Comparison of ENCODE assay signal across 8 mouse cellular contexts in the genomic region with DNA sequence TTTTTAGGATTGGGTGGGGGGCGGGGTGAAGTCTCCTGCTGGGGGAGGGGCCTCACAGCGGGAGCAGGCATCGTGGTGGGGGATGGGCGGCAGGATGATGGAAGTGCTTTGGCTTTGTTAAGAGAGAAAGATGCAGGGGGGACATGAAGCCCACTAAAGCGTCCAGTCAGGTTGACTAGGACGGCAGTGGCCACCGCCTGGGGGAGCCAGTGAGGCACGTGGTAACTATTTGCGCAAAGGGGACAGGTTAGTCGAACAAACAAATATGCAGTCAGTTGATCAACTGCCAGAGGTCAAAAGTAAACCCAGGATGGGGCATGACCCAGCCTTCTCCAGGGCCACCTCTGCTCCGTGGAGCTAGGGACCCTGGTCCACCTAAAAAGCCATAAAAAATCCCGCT. TPM values are rescaled to one million over a fixed set of nuclear protein-coding genes. Genes with fewer than 3 reads are reported as not detected.
DNase-seq lines count a peak whose midpoint lies in the region; ATAC-seq and TF ChIP-seq lines count a peak whose summit lies in the region.

No protein-coding gene starts in this region.

- no peak overlapping the region for H3K4me2 ChIP-seq in hindbrain, embryonic 13.5 days

- peak; percentile 74 for TF ChIP-seq CTCF in left cerebral cortex, adult 2 months (IDR thresholded peaks at IDR 0.05)

- H3K9me3 ChIP-seq in hindbrain, embryonic 13.5 days: no peaks in the 10 kb centered on the region

- H3K4me1 ChIP-seq in hindbrain, embryonic 13.5 days (replicated peaks): peaks cover 9% of the 10 kb centered on the region

- DNase-seq in left cerebral cortex, adult 2 months (ENCODE audit: extremely low spot score in 1 of 2, low spot score in 2 of 2): peak; percentile 21 to 46
- no peak for DNase-seq in left cerebral cortex, adult 8-10 months (ENCODE audit: low spot score in 2 of 2)
- DNase-seq in adrenal gland, adult 8-10 months: peak; percentile 48
- peak; percentile 67 for DNase-seq in gastrocnemius, adult 18-20 months (ENCODE audit: low spot score)
- DNase-seq in kidney, adult 11 months: peak; percentile 62
- peak; percentile 70 to 86 for DNase-seq in lung, adult 18-20 months
- DNase-seq in spleen, postnatal 36 days (ENCODE audit: low spot score in 2 of 2): peak; percentile 38 to 51

- H3K36me3 ChIP-seq in hindbrain, embryonic 13.5 days: no peaks in the 10 kb centered on the region

- peaks cover 54% of the 10 kb centered on the region for H3K27me3 ChIP-seq in hindbrain, embryonic 13.5 days

- H3K27ac ChIP-seq in left cerebral cortex, adult 2 months: no peak overlapping the region
- H3K27ac ChIP-seq in hindbrain, embryonic 13.5 days: no peak overlapping the region

- no peak for ATAC-seq in hindbrain, embryonic 13.5 days (ENCODE audit: low FRiP score)

- intact Hi-C loops in left cerebral cortex, adult 2 months (cut with DNase I): no loop called here

- 3% methylated on average over 12 of the region's 12 CpGs for WGBS in hindbrain, embryonic 13.5 days

- H3K9ac ChIP-seq in hindbrain, embryonic 13.5 days: no peak overlapping the region

- no peak overlapping the region for H3K4me3 ChIP-seq in left cerebral cortex, adult 2 months
- no peak overlapping the region for H3K4me3 ChIP-seq in hindbrain, embryonic 13.5 days

RNA-seq across cellular contexts. Expression of a gene that starts 0.8 kb away (rescaled TPM):
- 1 to 10 TPM; 1.8 to 2.3 TPM for total RNA-seq in left cerebral cortex, adult 2 months (2021)
- total RNA-seq in left cerebral cortex, adult 8-10 months (2022): 1 to 10 TPM; 1.5 to 2.0 (median 1.8) TPM
- total RNA-seq in adrenal gland, adult 8-10 months (2022): under 1 TPM in 3 of 4 experiments, not detected in 1; 0.35 to 0.38 (median 0.38) TPM
- under 1 TPM in 1 of 2 experiments, not detected in 1; 0.14 TPM for total RNA-seq in gastrocnemius, adult 18-20 months (2021)
- 0.21 TPM in 1 of 2 replicates, not detected in the other for polyA plus RNA-seq in hindbrain, embryonic 13.5 days (2015; fragmentation: Nextera tagmentation; extraction: Ambion mirVana)

RNA-seq across cellular contexts. Expression of a gene that starts 32.8 kb away (rescaled TPM):
- 10 to 100 TPM in 1 of 2 experiments, 1 to 10 TPM in 1; 9.7 to 10.6 TPM for total RNA-seq in left cerebral cortex, adult 2 months (2021)
- 1 to 10 TPM; 6.0 to 8.4 (median 7.4) TPM for total RNA-seq in left cerebral cortex, adult 8-10 months (2022)
- 10 to 100 TPM in 3 of 4 experiments, 1 to 10 TPM in 1; 9.0 to 14.0 (median 12.8) TPM for total RNA-seq in adrenal gland, adult 8-10 months (2022)
- 10 to 100 TPM; 60.2 to 82.9 TPM for total RNA-seq in gastrocnemius, adult 18-20 months (2021)
- 3.3 and 3.5 TPM in 2 replicates for polyA plus RNA-seq in hindbrain, embryonic 13.5 days (2015; fragmentation: Nextera tagmentation; extraction: Ambion mirVana)

Comparison
In these comparisons a context has a peak if more than half of its experiments do, and no peak if none do; other contexts are left out.
1. DNase-seq: peak in left cerebral cortex, adult 2 months (2 of 2), adrenal gland, adult 8-10 months (single experiment), gastrocnemius, adult 18-20 months (single experiment), kidney, adult 11 months (single experiment), lung, adult 18-20 months (2 of 2) and spleen, postnatal 36 days (2 of 2); none in left cerebral cortex, adult 8-10 months (0 of 2).
2. RNA of a gene that starts 32.8 kb away (total RNA-seq): 60.2 to 82.9 TPM in gastrocnemius, adult 18-20 months; 9.0 to 14.0 TPM in adrenal gland, adult 8-10 months, 9.7 to 10.6 TPM in left cerebral cortex, adult 2 months and 6.0 to 8.4 TPM in left cerebral cortex, adult 8-10 months; every median in the first group is over 4 times any median in the second.